Mouse (Mus musculus): ENCODE measurements at regions not wholly inside any gene's neighbourhood (a gene's known extent, or its start where the extent isn't known, plus 50 kb on each side); places are given as distances from the start of the nearest gene placed in this dataset.

DNA sequence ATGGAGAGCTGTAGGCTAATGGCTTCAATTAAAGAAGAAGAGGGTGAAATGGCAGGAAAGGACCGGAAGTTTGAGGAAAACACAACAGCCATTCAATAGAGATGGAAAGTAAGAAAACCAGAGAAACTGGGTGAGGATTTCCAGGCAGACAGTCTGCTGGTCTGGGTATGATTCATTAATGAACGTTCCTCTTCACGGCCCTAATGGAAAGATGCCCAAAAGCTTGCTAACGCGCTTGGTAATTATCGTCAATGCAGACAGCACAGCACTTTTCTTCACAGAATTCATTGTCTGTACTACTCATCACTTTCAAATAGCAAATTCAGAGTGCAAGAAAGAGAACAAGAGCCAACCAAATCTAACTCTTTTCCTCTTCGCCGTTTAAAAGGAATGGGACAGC, 60.3 kb downstream of the Ing2 start:
- Histone ChIP-seq H3K27ac (ENCODE audit: low read depth, low read length) (no peak overlapping the region), H3K4me3 (ENCODE audit: low read length) (no peak overlapping the region), H3K27me3 (replicated peaks; ENCODE audit: control insufficient read depth, insufficient read depth, low read length) (no peaks in the 10 kb centered on the region), H3K4me2 (ENCODE audit: low read length) (no peak overlapping the region), H3K4me1 (ENCODE audit: control insufficient read depth, insufficient read depth, low read depth, low read length) (no peaks in the 10 kb centered on the region), H3K9ac (ENCODE audit: low read depth, low read length) (no peak overlapping the region), H3K9me3 (ENCODE audit: control insufficient read depth, low read length) (no peaks in the 10 kb centered on the region), H3K36me3 (ENCODE audit: control insufficient read depth, insufficient read depth, low read length) (no peaks in the 10 kb centered on the region)
- no peak for ATAC-seq
- WGBS = 83% methylated on average over 8 of the region's 8 CpGs

DNA sequence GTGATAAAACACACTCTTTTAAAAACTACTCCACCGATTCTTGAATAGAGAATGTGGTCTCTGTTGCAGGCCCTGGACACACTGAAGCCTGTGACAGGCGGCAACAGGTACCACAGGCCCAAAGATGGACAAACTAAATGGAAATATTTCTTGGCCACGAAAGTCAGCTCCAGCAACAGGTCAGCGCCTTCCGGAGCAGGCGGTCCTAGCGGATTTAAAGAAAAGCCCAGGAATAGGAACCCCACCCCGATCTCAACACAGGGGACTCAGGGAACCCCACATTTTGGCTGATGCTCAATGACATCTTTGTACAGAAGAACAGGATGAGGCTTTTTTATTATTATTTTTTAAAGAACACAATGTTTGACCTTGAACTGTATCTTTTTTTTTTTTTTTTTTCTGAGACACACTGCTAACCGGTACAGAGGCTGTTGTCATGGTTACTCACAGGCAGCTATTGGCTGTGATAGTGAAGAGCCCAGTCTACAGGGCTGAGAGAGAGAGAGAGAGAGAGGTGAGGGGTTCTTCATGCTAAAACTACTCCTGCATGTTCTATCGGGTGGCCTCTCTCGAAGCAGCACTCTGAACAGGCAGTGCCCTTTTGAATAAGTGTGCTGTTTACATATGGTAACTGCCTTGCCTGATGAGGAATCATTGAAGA, 63.5 kb downstream of the Ing2 start:
- no peak overlapping the region for H3K4me2 ChIP-seq (ENCODE audit: low read length)
- WGBS = 67% methylated on average over 11 of the region's 11 CpGs
- no peak overlapping the region for H3K27ac ChIP-seq (ENCODE audit: low read depth, low read length)

DNA sequence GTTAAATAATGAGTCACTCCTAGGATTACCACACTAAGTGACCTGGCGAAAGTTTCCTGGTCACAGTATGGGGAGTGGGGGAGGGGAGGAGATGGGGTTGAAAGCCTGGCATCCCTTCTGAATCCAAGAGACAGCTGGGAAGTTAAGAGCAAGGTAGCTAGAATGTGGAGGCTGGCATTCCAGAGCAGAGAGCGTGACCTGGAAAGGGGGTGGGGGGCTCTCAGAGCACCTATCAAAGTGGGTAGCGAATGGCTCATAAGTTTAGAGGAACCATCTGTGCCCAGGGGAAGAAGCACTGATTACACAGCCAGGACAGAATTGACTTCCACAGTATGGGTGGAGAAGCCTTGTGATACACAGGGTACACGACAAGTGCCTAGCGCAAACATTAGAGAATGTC, 65.4 kb downstream of the Ing2 start:
- no peak overlapping the region for H3K4me2 ChIP-seq (ENCODE audit: low read length)
- H3K4me3 ChIP-seq (ENCODE audit: low read length) = no peak overlapping the region
- H3K27me3 ChIP-seq (replicated peaks; ENCODE audit: control insufficient read depth, insufficient read depth, low read length) = no peaks in the 10 kb centered on the region
- ATAC-seq = no peak
- H3K27ac ChIP-seq (ENCODE audit: low read depth, low read length) = no peak overlapping the region
- H3K9ac ChIP-seq (ENCODE audit: low read depth, low read length) = no peak overlapping the region
- no peaks in the 10 kb centered on the region for H3K4me1 ChIP-seq (ENCODE audit: control insufficient read depth, insufficient read depth, low read depth, low read length)
- H3K36me3 ChIP-seq (ENCODE audit: control insufficient read depth, insufficient read depth, low read length) = no peaks in the 10 kb centered on the region
- H3K9me3 ChIP-seq (ENCODE audit: control insufficient read depth, low read length) = no peaks in the 10 kb centered on the region
- WGBS = 89% methylated on average over 5 of the region's 5 CpGs

More for the DNA sequence above, 63.5 kb downstream of the Ing2 start:
- Histone ChIP-seq H3K9ac (ENCODE audit: low read depth, low read length) (no peak overlapping the region), H3K4me3 (ENCODE audit: low read length) (no peak overlapping the region), H3K36me3 (ENCODE audit: control insufficient read depth, insufficient read depth, low read length) (no peaks in the 10 kb centered on the region), H3K4me1 (ENCODE audit: control insufficient read depth, insufficient read depth, low read depth, low read length) (no peaks in the 10 kb centered on the region), H3K9me3 (ENCODE audit: control insufficient read depth, low read length) (no peaks in the 10 kb centered on the region), H3K27me3 (replicated peaks; ENCODE audit: control insufficient read depth, insufficient read depth, low read length) (no peaks in the 10 kb centered on the region)
- peak; percentile 93 for ATAC-seq

DNA sequence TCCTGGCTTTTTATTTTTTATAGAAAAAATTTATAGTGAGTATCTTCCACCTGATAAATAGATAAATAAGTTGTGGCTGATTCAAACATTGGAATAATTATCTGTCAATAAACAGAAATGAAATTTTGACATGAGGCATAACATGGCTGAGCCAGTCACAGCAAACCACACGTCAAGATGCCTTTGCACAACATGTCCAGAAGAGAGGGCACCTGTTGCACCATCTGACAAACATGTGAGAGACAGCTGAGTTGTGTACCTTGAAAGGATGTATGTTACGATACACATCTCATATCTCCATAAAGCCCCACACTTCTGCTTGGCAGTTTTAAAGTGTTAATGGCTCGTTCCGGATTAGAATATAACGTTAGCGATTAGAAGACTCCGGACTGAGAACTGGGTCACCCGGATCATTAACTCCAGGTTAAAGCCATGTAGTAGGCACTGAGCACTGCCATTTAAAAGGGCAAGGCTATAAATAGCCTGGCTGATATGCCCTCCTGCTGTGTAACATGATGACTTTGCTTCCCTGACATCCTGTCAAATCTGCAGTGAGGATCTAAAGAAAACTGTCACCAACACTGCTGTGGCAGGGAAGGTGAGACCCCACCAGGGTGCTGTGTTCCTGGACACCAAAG, 70.9 kb downstream of the Rwdd4a start:
- no peak overlapping the region for H3K4me3 ChIP-seq (ENCODE audit: low read length)
- H3K27me3 ChIP-seq (replicated peaks; ENCODE audit: control insufficient read depth, insufficient read depth, low read length) = no peaks in the 10 kb centered on the region
- H3K9me3 ChIP-seq (ENCODE audit: control insufficient read depth, low read length) = no peaks in the 10 kb centered on the region
- no peak overlapping the region for H3K27ac ChIP-seq (ENCODE audit: low read depth, low read length)
- no peaks in the 10 kb centered on the region for H3K4me1 ChIP-seq (ENCODE audit: control insufficient read depth, insufficient read depth, low read depth, low read length)
- H3K36me3 ChIP-seq (ENCODE audit: control insufficient read depth, insufficient read depth, low read length) = no peaks in the 10 kb centered on the region
- ATAC-seq = no peak
- no peak overlapping the region for H3K4me2 ChIP-seq (ENCODE audit: low read length)
- H3K9ac ChIP-seq (ENCODE audit: low read depth, low read length) = no peak overlapping the region
- 86% methylated on average over 8 of the region's 8 CpGs for WGBS
